Mouse (Mus musculus) hindbrain, embryonic 15.5 days (tissue): ENCODE measurements around the gene Paqr8. TPM values are rescaled to one million over a fixed set of nuclear protein-coding genes. Genes with fewer than 3 reads are reported as not detected.

Experiments used
- ATAC-seq: fragments of 200-750 bp; cut with Nextera tagmentation; 2 replicates; pipeline ENCODE4 v1.8.0; 2017; ENCODE audit warnings: low read depth, moderate number of reproducible peaks, moderate TSS enrichment; ENCODE audit not compliant: low FRiP score
- H3K27ac ChIP-seq: fragments of 300-500 bp; sonication (generic); replicated peaks from 2 replicates; pipeline ENCODE4 v1.5.1; 2015; ENCODE audit warnings: mild to moderate bottlenecking, inconsistent platforms
- H3K27me3 ChIP-seq: fragments of 300-500 bp; sonication (generic); 2 replicates; pipeline ENCODE4 v1.6.1; 2015; ENCODE audit warnings: control low read depth, inconsistent platforms
- H3K36me3 ChIP-seq: fragments of 300-500 bp; sonication (generic); 2 replicates; pipeline ENCODE4 v1.6.1; 2015; ENCODE audit warnings: control low read depth, inconsistent platforms
- H3K4me1 ChIP-seq: fragments of 300-500 bp; sonication (generic); replicated peaks from 2 replicates; pipeline ENCODE4 v1.6.1; 2015; ENCODE audit warnings: control low read depth, inconsistent platforms
- H3K4me2 ChIP-seq: fragments of 300-500 bp; sonication (generic); 2 replicates; pipeline ENCODE4 v1.6.1; 2015; ENCODE audit warnings: moderate library complexity, mild to moderate bottlenecking, inconsistent platforms
- H3K4me3 ChIP-seq: fragments of 300-500 bp; sonication (generic); 2 replicates; pipeline ENCODE4 v1.5.1; 2015; ENCODE audit warnings: mild to moderate bottlenecking, inconsistent platforms
- H3K9ac ChIP-seq: fragments of 300-500 bp; sonication (generic); 2 replicates; pipeline ENCODE4 v1.6.1; 2015; ENCODE audit warnings: inconsistent platforms
- H3K9me3 ChIP-seq: fragments of 300-500 bp; sonication (generic); 2 replicates; pipeline ENCODE4 v1.6.1; 2016; ENCODE audit warnings: control low read depth, inconsistent platforms
- WGBS: fragments of 180-500 bp; shearing (Covaris S2); methylation state at CpG from one replicate; pipeline ENCODE4 v1.1.7; 2015; 5-methylcytosine and 5-hydroxymethylcytosine counted together
- polyA plus RNA-seq: library from polyadenylated mRNA; unstranded; fragments of >200 nt; fragmentation: Nextera tagmentation; extraction: Ambion mirVana; gene quantifications from 2 replicates; pipeline ENCODE4 v1.2.1, GENCODE M21; 2015

Gene Paqr8
- polyA plus RNA-seq, 1 experiment from 2014 or later = 38.6 TPM

DNA sequence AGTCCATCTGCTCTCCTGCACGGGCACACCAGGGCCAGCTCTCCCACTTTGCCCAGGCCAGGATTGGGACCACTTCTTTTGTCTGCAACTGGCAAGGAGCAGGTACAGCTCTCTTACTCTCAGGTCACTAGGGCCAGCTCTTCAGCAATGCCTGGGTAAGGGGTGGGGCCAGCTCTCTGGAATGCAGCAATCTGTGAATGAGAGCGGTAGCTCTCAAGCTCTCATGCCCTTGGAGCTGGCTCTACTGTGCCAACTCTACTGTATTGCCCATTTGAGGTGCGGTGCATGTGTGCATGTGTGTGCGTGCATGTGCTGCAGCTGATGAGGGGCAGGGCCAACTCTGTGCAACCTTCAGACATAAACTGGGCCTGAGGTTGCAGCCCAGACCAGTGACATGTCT lies 11.0 kb upstream of the Paqr8 start:
- no peak overlapping the region for H3K9ac ChIP-seq
- H3K36me3 ChIP-seq = no peaks in the 10 kb centered on the region
- no peaks in the 10 kb centered on the region for H3K9me3 ChIP-seq
- no peaks in the 10 kb centered on the region for H3K27me3 ChIP-seq
- no peak overlapping the region for H3K27ac ChIP-seq
- ATAC-seq = no peak
- no peak overlapping the region for H3K4me2 ChIP-seq
- 0 out of 2 replicates have a peak, but pooled peaks cover 6% of the 10 kb centered on the region for H3K4me1 ChIP-seq
- H3K4me3 ChIP-seq = no peak overlapping the region
- 94% methylated on average over 4 of the region's 4 CpGs for WGBS

- Histone ChIP-seq H3K27me3 (no peaks in the 10 kb centered on the region), H3K36me3 (no peaks in the 10 kb centered on the region), H3K27ac (no peak overlapping the region), H3K4me2 (no peak overlapping the region), H3K9ac (no peak overlapping the region), H3K4me3 (no peak overlapping the region), H3K4me1 (no peaks in the 10 kb centered on the region), H3K9me3 (no peaks in the 10 kb centered on the region)
- 91% methylated on average over 4 of the region's 4 CpGs for WGBS
- no peak for ATAC-seq
These were observed 7.3 kb upstream of the Paqr8 start for GRCm38 (mm10) chr1:20883079-20883478.

DNA sequence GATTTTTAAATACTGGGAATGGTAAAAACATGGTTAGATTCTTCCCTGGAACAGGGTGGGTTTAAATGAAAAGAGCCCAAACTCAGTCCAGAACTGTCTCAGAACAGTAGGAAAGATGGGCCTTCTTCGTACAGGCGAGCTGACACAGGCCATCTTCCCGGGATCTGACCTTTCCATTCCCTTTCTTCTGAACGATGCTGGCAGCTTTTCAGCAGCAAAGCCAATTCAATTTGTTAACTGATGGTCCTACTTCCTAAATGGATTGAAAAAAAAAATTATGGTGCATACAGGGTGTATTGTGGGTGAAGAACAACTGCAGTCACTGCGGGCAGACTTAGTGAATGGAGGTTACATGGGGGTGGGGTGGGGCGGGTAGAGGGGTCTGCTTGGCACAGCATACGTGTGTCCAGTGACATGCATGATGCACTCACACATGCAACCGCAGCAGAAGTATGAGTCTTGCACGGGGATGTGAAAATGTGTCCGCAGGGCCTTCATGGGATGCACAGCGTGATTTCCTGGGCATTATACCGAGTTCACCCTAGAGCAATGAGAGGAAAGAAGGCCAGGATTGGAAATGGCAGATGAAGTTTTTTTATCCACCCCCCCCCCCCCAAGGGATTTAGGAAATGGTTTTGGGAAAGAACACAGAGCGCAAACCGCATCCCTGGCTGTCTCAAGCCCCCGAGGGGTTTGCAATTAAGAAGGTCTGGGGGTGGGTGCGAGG lies 566 bp upstream of the Paqr8 start:
- Histone ChIP-seq H3K36me3 (no peaks in the 10 kb centered on the region), H3K4me1 (peaks cover 19% of the 10 kb centered on the region), H3K27me3 (no peaks in the 10 kb centered on the region), H3K9ac (peak overlapping the region; percentile 61), H3K4me3 (peak overlapping the region; percentile 76), H3K9me3 (no peaks in the 10 kb centered on the region), H3K4me2 (peak overlapping the region; percentile 80), H3K27ac (peak overlapping the region; percentile 80)
- ATAC-seq = peak; percentile 44
- WGBS = 15% methylated on average over 16 of the region's 16 CpGs

DNA sequence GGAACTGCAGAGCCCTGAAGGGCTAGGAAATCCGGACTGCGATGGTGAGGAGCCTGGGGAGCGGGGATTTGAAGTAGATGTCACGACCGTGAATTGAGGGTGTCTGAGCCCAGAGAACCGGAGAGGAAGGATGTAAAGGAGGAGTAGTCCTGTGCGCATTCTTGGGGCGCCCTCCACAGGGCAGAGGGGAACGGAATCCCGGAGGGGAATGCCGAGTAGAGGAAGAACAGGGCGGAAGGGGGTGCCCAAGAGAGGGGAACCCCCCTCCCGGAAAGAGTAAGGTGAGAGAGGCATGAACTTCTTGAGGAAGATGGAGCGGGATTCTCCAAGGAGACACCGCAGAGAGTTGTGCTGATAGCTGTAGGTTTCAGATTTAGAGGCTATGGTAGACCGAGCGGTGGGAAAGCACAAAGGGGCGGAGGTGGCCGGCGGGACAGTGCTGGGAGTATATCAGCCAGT lies 564 bp downstream of the Paqr8 start:
- Histone ChIP-seq H3K4me1 (peaks cover 19% of the 10 kb centered on the region), H3K9ac (peak overlapping the region; percentile 61), H3K9me3 (no peaks in the 10 kb centered on the region), H3K4me3 (peak overlapping the region; percentile 76), H3K27me3 (no peaks in the 10 kb centered on the region), H3K4me2 (peak overlapping the region; percentile 80), H3K27ac (peak overlapping the region; percentile 80), H3K36me3 (no peaks in the 10 kb centered on the region)
- peak; percentile 87 for ATAC-seq
- WGBS = under 1% methylated on average over 20 of the region's 20 CpGs

DNA sequence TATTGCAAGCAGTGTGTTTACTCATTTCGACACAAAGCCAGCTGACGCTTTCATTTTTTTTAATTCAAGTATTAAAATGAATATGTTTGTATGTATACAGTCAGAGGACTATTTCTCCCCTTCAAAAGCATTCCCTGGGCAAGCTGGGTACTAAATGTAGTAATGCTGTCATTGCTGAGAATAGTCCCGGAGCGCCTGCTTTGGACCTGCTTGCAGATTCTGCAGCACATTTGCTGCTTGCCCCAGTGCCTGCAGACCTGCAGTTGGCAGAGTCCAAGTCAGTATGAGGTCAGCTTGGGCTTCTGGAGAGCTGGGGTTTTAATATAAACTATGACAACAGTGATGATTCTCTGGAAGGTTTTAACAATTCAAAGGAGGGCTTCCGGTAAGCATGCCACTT lies 2.7 kb downstream of the Paqr8 start:
- Histone ChIP-seq H3K4me3 (peak overlapping the region; percentile 76), H3K9ac (no peak overlapping the region)
- WGBS = 78% methylated on average over 5 of the region's 5 CpGs

GRCm38 (mm10) chr1:20898391-20898790 lies 8.0 kb downstream of the Paqr8 start:
- no peaks in the 10 kb centered on the region for H3K27me3 ChIP-seq
- H3K4me1 ChIP-seq = no peaks in the 10 kb centered on the region
- 70% methylated on average over 9 of the region's 9 CpGs for WGBS
- no peak overlapping the region; the same call in 1 of the 2 replicates for H3K27ac ChIP-seq
- ATAC-seq = no peak
- H3K9ac ChIP-seq = no peak overlapping the region
- H3K4me3 ChIP-seq = no peak overlapping the region
- no peak overlapping the region for H3K4me2 ChIP-seq
- no peaks in the 10 kb centered on the region for H3K9me3 ChIP-seq
- no peaks in the 10 kb centered on the region for H3K36me3 ChIP-seq

More for the DNA sequence above, 2.7 kb downstream of the Paqr8 start:
- Histone ChIP-seq H3K4me2 (peak overlapping the region; percentile 80), H3K9me3 (no peaks in the 10 kb centered on the region), H3K27ac (0 out of 2 replicates have a peak overlapping the region, but pooled peaks have one; percentile 20), H3K27me3 (no peaks in the 10 kb centered on the region), H3K4me1 (peaks cover 19% of the 10 kb centered on the region), H3K36me3 (no peaks in the 10 kb centered on the region)
- no peak for ATAC-seq

DNA sequence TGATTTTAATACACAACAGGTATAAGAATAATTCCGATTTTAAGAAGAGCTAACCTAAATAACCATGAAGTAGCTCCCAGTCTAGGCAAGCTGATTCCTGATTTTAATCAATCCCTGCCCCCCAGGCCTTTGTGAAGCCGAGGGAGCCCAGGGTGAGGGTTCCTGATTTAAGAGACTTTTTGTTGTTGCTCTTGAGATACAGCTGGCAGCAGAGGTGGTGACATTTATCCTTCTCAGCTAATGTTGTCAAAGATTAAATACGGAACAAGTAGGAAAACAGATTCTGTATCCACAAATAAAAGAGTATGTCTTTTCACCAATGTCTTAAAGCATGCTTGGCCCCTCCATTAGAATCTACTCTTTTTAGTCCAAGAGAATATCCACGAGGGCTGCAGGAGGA lies 9.9 kb downstream of the Paqr8 start:
- H3K9ac ChIP-seq = no peak overlapping the region
- H3K27ac ChIP-seq = 0 out of 2 replicates have a peak overlapping the region, but pooled peaks have one; percentile 46
- 50% methylated on average over 4 of the region's 4 CpGs for WGBS
- H3K27me3 ChIP-seq = no peaks in the 10 kb centered on the region
- no peaks in the 10 kb centered on the region for H3K36me3 ChIP-seq
- no peak for ATAC-seq
- no peaks in the 10 kb centered on the region for H3K4me1 ChIP-seq
- no peaks in the 10 kb centered on the region for H3K9me3 ChIP-seq
- H3K4me3 ChIP-seq = no peak overlapping the region
- H3K4me2 ChIP-seq = no peak overlapping the region

DNA sequence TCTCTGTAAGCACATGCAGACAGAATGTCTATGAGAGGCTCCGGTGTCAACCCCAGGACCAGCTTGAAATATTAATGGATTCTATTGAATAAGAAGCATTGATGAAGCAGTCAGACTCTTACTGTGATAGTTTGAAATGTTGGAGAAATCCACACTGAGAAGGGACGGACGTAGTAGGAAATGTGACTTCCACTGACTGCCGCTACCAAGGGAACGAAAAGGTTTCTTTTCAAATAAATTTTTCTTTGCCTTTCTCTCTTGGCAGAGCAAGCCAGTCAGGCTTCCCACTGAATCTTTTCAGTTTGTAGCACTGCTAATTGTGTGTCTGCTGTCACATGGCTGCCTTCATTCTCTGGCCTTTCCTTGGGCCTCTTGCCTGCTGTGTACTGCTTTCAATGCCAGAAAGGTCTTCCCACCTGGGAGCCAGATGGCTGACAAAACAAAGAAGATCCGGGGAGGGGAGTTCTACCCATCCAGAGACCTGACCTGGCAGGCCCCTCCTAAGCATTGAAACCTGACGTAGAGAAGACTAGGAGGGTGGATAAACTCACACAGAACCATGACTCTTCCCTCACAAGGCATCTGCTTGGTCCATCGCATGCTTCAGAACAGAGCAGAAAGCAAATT lies 15.2 kb downstream of the Paqr8 start:
- Histone ChIP-seq H3K4me1 (peaks cover 8% of the 10 kb centered on the region; the same call in 1 of the 2 replicates), H3K4me2 (no peak overlapping the region), H3K9me3 (no peaks in the 10 kb centered on the region), H3K9ac (no peak overlapping the region), H3K4me3 (no peak overlapping the region), H3K36me3 (no peaks in the 10 kb centered on the region), H3K27ac (peak overlapping the region; percentile 74), H3K27me3 (no peaks in the 10 kb centered on the region)
- ATAC-seq = peak; percentile 85
- WGBS = 32% methylated on average over 8 of the region's 8 CpGs

GRCm38 (mm10) chr1:20906128-20906515 lies 15.7 kb downstream of the Paqr8 start:
- Histone ChIP-seq H3K27me3 (no peaks in the 10 kb centered on the region), H3K36me3 (no peaks in the 10 kb centered on the region), H3K4me1 (peaks cover 8% of the 10 kb centered on the region; the same call in 1 of the 2 replicates), H3K9ac (no peak overlapping the region), H3K4me3 (no peak overlapping the region), H3K9me3 (no peaks in the 10 kb centered on the region), H3K4me2 (no peak overlapping the region), H3K27ac (peak overlapping the region; percentile 65)
- WGBS = 61% methylated on average over 9 of the region's 9 CpGs
- peak; percentile 62 for ATAC-seq

- 22% methylated on average over 4 of the region's 4 CpGs for WGBS
- Histone ChIP-seq H3K4me3 (no peak overlapping the region), H3K36me3 (no peaks in the 10 kb centered on the region), H3K9ac (no peak overlapping the region), H3K4me1 (peaks cover 12% of the 10 kb centered on the region; the same call in 1 of the 2 replicates), H3K4me2 (no peak overlapping the region), H3K27me3 (no peaks in the 10 kb centered on the region), H3K27ac (peak overlapping the region; percentile 52), H3K9me3 (no peaks in the 10 kb centered on the region)
- ATAC-seq = no peak
These were observed 18.1 kb downstream of the Paqr8 start for GRCm38 (mm10) chr1:20908541-20908940.

GRCm38 (mm10) chr1:20912115-20912514 lies 21.7 kb downstream of the Paqr8 start:
- H3K4me1 ChIP-seq = peaks cover 12% of the 10 kb centered on the region; the same call in 1 of the 2 replicates
- no peaks in the 10 kb centered on the region for H3K36me3 ChIP-seq
- no peak overlapping the region for H3K4me2 ChIP-seq
- no peak overlapping the region for H3K4me3 ChIP-seq
- WGBS = 6% methylated on average over 2 of the region's 2 CpGs
- no peaks in the 10 kb centered on the region for H3K27me3 ChIP-seq
- H3K27ac ChIP-seq = no peak overlapping the region
- no peak overlapping the region for H3K9ac ChIP-seq
- ATAC-seq = no peak
- H3K9me3 ChIP-seq = no peaks in the 10 kb centered on the region

DNA sequence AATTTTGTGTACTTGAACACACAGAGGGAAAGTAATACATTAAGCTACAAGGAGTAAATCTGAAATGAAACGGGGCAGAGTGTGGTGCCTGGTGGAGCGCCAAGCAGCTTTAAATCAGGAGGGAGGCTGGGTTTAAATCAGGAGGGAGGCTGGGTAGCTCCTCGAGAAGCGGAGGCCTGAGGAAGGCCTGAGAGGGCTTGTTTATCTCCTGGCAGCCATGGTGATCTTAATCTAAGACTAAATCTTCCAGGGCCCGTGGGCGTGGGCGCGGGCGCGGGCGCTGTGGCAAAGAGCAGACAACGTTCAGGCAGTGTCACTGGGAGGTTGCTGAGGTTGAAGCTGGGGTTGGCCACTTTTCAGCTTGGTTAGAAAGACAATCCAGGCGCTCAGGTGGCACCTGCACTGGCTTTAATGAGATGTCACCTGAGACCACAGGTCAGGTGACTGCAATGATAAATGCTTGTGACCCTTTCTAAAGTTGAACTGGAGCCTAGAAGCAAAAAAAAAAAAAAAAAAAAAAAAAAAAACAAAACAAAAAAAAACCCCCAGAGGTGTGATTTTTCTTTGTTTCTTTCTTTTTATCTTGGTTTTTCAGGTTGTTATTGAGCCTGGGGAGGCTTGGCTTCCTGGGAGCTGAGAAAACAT lies 22.2 kb downstream of the Paqr8 start:
- Histone ChIP-seq H3K27ac (no peak overlapping the region), H3K4me3 (no peak overlapping the region), H3K36me3 (no peaks in the 10 kb centered on the region), H3K4me1 (peaks cover 12% of the 10 kb centered on the region; the same call in 1 of the 2 replicates), H3K27me3 (no peaks in the 10 kb centered on the region), H3K9me3 (no peaks in the 10 kb centered on the region), H3K4me2 (no peak overlapping the region), H3K9ac (no peak overlapping the region)
- no peak for ATAC-seq
- WGBS = 55% methylated on average over 13 of the region's 13 CpGs
